Comparison of ENCODE assay signal across 18 mouse cellular contexts in genomic region chr8:103634951-103635350, GRCm38 (mm10).
"Had no signal": no experiment of that assay in that cellular context is flagged by ENCODE, and none has a peak within 500 bp of the region (broad histone marks: within the 10 kb centered on the region; RNA-seq: fewer than 3 reads in every experiment).

No protein-coding gene starts in this region.

- H3K4me2 ChIP-seq: kidney, embryonic 15.5 days; liver, embryonic 13.5 days; midbrain, embryonic 12.5 days; neural tube, embryonic 12.5 days; stomach, embryonic 15.5 days had no signal

- DNase-seq: kidney, adult 11 months; kidney, adult 8-10 months; kidney, postnatal 36 days; layer of hippocampus, postnatal 36 days; liver, embryonic 13.5 days; lung, adult 2 months; lung, postnatal 14 days; lung, postnatal 4 days; right cerebral cortex, adult 18-20 months; right cerebral cortex, postnatal 14 days; spleen, adult 18-20 months; thymus, postnatal 25 days had no signal

- H3K9me3 ChIP-seq: kidney, embryonic 15.5 days; liver, embryonic 13.5 days; midbrain, embryonic 12.5 days; neural tube, embryonic 12.5 days; stomach, embryonic 15.5 days had no signal

- H3K36me3 ChIP-seq: kidney, embryonic 15.5 days; liver, embryonic 13.5 days; midbrain, embryonic 12.5 days; neural tube, embryonic 12.5 days; stomach, embryonic 15.5 days had no signal

- H3K4me1 ChIP-seq: kidney, embryonic 15.5 days; liver, embryonic 13.5 days; midbrain, embryonic 12.5 days; stomach, embryonic 15.5 days had no signal

- H3K9ac ChIP-seq: kidney, embryonic 15.5 days; liver, embryonic 13.5 days; midbrain, embryonic 12.5 days; neural tube, embryonic 12.5 days; stomach, embryonic 15.5 days had no signal

- H3K4me3 ChIP-seq: kidney, embryonic 15.5 days; left cerebral cortex, adult 2 months; liver, embryonic 13.5 days; midbrain, embryonic 12.5 days; myocyte; neural tube, embryonic 12.5 days; stomach, embryonic 15.5 days had no signal

- H3K27me3 ChIP-seq: kidney, embryonic 15.5 days; liver, embryonic 13.5 days; midbrain, embryonic 12.5 days; neural tube, embryonic 12.5 days; stomach, embryonic 15.5 days had no signal

- H3K27ac ChIP-seq: kidney, embryonic 15.5 days; left cerebral cortex, adult 2 months; liver, embryonic 13.5 days; neural tube, embryonic 12.5 days; stomach, embryonic 15.5 days had no signal
